Mouse (Mus musculus): ENCODE data around the gene Cdk8.

Gene Cdk8

DNA sequence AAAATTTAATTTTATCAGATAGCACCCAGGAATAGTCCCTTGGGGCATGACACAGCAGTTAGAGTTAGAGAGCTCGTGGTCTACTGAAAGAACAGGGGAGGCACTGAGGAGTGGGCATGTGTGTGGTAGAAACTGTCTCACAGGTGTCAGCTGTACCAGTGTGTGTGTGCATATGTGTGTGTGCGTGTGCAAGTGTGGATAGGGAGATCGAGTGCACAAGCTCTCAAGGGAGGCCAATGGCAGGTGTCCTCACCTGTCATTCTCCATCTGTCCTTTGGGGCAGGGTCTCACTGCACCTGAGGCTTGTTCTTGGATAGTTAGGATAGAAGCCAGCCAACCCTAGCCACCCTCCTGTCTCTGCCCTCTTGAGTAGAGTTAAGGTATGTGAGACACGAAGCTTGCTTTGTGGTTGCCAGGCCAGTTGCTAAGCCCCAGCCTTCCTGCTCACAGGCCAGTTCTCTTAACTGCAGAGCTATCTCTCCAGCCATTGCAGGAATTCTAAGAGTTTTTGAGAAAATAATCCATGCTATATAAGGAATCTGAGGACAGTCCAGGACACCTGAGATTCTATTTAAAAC, 50.3 kb downstream of the Cdk8 start:
- no peak for DNase-seq (ENCODE audit: low spot score)

GRCm38 (mm10) chr5:146281884-146282579, 51.0 kb downstream of the Cdk8 start:
- DNase-seq (ENCODE audit: low spot score), result no peak

DNA sequence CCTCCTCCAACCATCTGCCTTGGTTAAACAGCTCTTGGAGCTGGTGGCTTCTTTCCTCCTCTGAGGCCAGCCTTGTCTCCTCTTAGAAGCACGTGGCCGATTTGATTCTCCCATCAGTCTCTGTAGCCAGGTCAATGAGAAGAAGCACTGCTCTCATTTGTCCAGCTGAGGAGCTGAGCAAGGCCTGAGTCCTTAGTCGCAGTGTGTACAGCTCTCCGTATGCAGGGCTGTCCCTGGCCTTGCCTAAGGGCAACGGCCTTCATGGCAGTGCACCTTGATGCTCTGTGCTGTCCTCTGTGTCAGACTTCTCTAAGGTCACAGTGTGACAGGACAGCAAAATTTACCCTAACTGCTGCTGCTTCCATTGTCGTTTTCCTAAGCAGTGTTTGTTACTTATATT, 52.9 kb downstream of the Cdk8 start:
- no peak for DNase-seq (ENCODE audit: low spot score)

DNA sequence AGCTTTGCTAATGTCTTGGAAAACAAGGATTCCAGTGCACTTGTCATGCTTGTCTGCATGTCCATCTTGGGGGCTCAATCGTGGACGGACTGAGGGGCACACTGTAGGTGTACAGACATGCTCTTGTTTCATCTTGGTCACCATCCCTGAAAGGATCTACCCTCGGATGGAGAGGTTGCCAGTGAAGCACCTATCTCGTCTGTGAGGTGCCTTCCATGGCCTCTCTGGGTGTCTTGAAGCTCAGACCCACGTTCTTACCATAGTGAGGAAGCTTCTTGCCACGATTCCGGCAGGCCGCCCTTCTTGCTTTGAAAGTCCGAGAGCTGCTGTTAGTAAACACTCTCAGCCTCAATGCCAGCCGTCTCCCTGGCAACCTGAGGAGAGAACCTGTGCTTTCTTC, 56.4 kb downstream of the Cdk8 start:
- DNase-seq (ENCODE audit: low spot score), result no peak

DNA sequence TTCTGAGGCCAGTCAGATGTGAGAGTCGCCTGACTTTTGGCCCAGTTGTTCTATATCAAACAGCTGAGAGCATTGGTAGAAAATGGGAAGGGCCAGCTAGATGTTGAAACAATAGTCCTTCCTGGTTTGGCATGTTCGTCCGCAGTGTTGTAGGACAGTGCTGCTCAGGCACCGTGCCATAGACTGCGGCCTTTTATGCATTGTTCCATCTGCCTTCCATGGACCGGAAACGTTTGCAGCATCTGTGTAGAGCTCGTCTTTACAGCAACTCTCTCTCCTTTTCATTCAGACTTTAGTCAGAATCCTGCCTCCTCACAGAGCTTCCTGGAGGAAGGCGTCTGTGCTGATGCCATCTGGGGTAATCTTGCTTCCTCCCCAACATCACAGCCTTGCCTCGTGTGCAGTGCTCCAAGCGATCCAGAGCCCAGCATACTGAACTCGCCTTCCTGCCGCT, 57.0 kb downstream of the Cdk8 start:
- DNase-seq (ENCODE audit: low spot score), result no peak

DNA sequence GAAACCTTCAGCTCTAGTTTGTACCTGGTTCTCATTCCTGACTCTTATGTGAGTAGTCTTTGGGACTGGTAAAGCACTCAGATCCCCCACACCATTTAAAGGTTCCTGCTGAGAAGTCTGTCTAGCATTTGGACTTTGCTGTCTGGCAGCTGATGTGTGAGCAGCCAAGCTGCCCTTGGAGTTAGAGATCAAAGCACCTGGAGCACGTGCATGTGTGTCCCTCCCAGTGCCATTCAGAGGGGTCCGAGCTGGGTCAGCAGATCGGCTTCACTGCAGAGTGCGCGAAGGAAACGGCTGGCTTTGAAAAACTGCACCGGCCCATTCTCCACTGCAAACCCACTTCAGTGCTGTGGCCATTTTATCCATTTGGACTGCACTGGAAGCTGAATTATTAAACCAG, 58.9 kb downstream of the Cdk8 start:
- no peak for DNase-seq (ENCODE audit: low spot score)

- no peak for DNase-seq (ENCODE audit: low spot score)
Measured at GRCm38 (mm10) chr5:146290446-146290845, 59.4 kb downstream of the Cdk8 start.

GRCm38 (mm10) chr5:146291560-146291959, 60.5 kb downstream of the Cdk8 start:
- DNase-seq (ENCODE audit: low spot score), result no peak

- DNase-seq (ENCODE audit: low spot score), result no peak
Measured at GRCm38 (mm10) chr5:146292896-146293680, 62.1 kb downstream of the Cdk8 start.

DNA sequence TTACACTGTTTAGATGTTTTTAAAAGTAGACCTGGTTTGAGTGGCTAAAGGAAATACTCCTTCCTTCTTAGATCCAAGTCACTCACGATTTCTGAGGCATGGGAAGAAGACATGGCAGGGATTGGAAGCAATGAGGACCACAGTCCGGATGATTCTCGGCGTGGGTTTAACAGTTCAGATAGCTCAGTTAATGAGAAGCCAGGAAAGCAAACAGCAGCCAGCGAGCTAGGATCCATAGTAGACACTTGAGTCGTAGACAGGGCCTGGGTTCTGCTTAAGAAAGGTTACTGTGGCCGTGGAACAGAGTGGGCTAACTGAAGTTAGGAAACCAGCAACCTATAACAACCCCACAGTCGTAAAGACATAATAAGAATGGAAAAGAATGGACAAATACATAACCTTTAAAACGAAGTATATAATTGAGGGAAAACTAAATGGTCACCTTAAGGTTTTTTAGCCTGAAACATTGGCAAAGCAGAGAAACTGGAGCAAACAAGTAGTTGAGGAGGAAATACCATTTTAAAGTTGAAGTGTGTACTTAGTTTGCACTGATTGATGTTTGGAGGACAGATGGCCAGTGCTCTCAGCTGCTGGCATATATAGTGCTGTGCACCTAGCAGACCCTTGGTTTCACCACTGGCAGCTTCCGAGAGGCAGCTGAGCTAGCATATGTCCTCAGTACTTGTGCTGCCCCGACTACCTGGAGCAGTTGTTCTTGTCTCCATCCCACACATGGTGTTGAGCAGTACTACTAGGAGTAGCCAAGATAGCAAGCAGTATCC, 63.1 kb downstream of the Cdk8 start:
- DNase-seq (ENCODE audit: low spot score), result no peak

- peak; percentile 52 for DNase-seq (ENCODE audit: low spot score)
Measured at GRCm38 (mm10) chr5:146294834-146295233, 63.8 kb downstream of the Cdk8 start.

DNA sequence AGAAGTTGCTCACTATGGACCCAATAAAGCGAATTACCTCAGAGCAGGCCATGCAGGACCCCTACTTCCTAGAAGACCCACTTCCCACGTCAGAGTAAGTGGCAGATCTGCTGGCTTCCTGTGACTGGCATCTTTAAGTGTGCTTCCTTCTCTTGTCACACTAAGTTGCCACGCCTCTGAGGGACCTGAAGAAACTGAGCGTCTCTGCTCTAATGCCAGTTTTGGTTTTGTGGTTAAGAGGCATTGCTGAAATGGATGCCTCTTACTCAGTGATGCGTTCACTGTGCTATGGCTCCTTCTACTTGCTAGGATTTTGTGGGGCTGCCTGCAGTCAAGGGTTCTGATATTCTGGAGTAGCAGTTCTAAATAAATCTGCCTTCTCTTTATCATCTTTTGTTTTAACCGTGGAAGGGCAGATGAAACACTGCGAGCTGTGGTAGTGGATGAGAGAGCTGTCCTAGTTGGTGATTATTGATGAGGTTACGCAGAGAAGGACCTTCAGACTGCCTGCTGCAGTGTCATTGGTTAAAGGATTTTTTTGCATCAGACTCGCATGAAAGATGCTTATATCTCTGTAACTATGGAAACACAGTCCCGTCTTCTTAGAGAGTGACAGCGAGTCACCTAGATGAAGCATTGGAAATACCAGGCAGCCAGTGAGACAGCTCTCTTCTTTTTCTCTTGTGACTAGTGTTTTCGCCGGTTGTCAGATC, 67.9 kb downstream of the Cdk8 start:
- no peak for DNase-seq (ENCODE audit: low spot score)

GRCm38 (mm10) chr5:146299520-146299870, 68.5 kb downstream of the Cdk8 start:
- no peak for DNase-seq (ENCODE audit: low spot score)

DNA sequence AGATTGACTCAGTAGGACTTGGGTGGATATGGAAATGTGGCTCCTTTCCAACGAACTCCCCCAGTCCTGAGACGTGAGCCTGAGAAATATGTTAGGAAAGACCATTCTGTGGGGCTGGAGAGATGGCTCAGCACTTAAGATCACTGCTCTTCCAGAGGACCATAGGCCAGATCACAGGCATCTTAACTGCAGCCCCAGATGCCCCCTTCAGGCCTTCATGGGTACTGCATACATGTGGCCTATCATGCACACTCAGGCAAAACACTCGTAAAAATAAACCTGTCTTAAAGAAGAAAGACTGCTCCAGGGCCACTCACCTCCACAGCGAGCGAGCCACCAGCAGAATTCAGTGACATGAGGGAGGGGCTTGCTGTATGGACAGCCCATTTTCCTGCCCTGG, 72.4 kb downstream of the Cdk8 start:
- peak; percentile 76 for DNase-seq (ENCODE audit: low spot score)

GRCm38 (mm10) chr5:146307046-146307743, 76.2 kb downstream of the Cdk8 start:
- DNase-seq (ENCODE audit: low spot score), result peak; percentile 80

DNA sequence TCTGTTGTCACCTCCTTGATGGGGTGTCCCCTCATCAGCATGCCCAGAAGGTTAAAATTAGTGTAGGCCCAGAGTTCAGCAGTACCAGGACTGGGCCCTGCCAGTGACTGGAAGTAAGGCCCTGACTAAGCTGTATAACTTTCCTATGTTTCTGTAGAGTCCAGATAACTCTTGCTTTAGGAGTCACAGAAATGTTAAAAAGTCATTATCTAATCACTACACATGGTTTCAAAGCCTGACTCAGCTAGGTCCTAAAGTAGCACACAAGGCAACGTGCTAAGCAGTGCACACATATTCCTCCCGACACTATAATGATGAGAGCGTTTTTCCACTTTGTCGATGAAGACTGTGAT, 76.7 kb downstream of the Cdk8 start:
- no peak for DNase-seq (ENCODE audit: low spot score)

DNA sequence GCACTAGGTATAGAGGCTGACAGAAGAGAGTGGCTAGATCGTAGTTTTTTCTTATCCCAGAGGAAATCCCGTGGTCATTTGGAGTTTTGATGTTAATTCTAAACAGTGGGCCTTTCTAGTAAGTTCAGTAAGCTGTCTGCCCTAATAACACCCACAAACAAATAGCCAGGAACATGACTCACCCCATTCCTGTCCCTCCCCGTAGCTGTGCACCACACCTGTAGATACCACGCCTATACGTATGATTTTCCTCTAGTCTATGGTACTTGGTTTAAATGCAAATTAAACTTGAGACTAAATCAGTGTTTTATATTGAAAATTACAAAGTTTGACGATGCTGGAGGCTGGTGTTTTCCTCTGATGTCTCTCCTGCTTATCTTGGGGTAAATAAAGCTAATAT, 83.5 kb downstream of the Cdk8 start:
- DNase-seq (ENCODE audit: low spot score), result no peak

- DNase-seq (ENCODE audit: low spot score), result peak; percentile 36
Measured at GRCm38 (mm10) chr5:146315268-146315921, 84.4 kb downstream of the Cdk8 start.

GRCm38 (mm10) chr5:146316316-146316715, 85.3 kb downstream of the Cdk8 start:
- DNase-seq (ENCODE audit: low spot score), result no peak

DNA sequence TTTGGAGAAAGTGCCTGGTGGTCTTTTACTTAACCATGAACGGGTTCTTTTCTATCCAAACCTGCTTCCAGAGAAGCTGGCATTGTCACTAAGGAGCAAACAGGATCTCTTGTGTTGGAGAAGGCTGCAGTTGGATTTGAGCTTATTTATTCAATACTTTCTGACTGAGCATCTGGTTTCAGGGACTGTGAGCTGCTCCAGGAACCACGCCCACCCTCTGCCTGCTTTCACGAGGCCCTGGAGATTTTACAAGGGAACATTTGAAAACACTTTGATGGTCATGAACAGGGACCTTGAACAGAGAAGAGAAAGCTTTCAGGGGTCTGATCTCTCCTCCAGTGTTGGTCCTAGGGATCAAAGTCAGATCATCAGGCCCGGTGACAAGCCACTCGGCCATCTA, 87.0 kb downstream of the Cdk8 start:
- DNase-seq (ENCODE audit: low spot score), result no peak

GRCm38 (mm10) chr5:146318461-146318860, 87.4 kb downstream of the Cdk8 start:
- no peak for DNase-seq (ENCODE audit: low spot score)

All from lung, postnatal 25 days (tissue).